Mouse (Mus musculus) bone marrow macrophage, adult 2 months (primary cell): ENCODE results near the gene L2hgdh. TPM values are rescaled to one million over a fixed set of nuclear protein-coding genes. Genes with fewer than 3 reads are reported as not detected.

Experiments used
- H3K27ac ChIP-seq: 2 replicates; pipeline ENCODE4 v1.5.1; 2012; ENCODE audit warnings: low read depth, low read length; ENCODE audit not compliant: insufficient read depth
- H3K4me1 ChIP-seq: 2 replicates; pipeline ENCODE4 v1.6.1; 2012; ENCODE audit warnings: low read length; ENCODE audit not compliant: control insufficient read depth, insufficient read depth
- H3K4me3 ChIP-seq: 2 replicates; pipeline ENCODE4 v1.5.1; 2012; ENCODE audit warnings: mild to moderate bottlenecking, low read length, moderate library complexity; ENCODE audit not compliant: insufficient read depth
- CTCF ChIP-seq: IDR thresholded peaks from 2 replicates; pipeline ENCODE4 v1.5.1; 2012; ENCODE audit warnings: low read depth, mild to moderate bottlenecking, low read length, moderate library complexity
- POLR2A ChIP-seq: IDR thresholded peaks from 2 replicates; pipeline ENCODE4 v1.6.1; 2012; ENCODE audit warnings: mild to moderate bottlenecking, low read depth, low read length, borderline replicate concordance
- polyA plus RNA-seq: library from polyadenylated mRNA; stranded (reverse); fragments of >200 nt; gene quantifications from 2 replicates; pipeline ENCODE4 v1.2.4, GENCODE M21; 2012; ENCODE audit not compliant: missing spikeins, insufficient read depth, insufficient read length

The L2hgdh gene
- polyA plus RNA-seq, 1 experiment: 4.0 TPM

DNA sequence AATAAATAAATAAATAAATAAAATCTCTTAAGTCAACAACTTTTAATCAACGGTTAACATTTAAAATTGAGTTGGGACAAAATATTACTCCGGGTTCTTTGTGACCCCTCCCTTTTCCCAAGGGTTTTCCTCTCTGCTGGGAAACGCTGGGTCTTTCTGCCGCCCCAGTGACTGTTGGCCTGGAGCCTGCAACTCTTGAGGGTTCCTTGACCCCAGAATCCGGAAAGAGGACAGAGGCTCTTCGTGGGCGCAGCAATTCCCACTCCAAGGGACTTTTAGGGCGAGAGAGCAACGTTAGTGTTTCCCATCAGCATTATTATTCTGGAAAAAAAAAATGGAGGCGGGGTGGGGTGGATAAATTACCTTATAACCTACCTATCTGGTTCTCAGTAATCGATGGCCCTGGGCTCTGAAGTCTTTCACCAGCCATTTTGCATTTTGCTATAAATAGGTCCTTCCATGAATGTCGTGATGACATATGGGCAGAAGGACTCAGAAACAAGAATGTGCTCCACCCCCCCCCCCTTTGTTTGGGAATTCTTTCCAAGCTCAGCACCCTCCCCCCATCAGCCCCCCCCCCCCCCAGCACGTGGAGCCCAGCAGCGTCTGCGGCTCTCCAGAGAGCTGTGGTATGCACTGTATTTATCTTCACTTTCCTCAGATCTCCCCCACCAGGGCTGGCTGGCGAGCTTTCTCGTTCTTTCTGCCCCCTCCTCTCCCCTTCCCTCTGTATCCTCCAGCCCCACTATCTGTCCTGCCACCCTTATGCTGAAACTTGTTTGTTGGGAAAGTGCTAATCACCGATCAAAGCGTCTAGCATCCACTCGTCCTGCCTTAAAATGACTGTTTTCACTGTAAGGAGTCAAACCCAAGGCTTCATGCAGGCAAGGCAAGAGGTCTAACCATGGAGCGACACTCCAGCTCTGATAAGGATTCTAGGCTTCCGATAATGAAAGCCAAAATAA lies 33.8 kb upstream of the L2hgdh start:
- H3K4me1 ChIP-seq: peaks cover 2% of the 10 kb centered on the region; the same call in 1 of the 2 replicates
- H3K27ac ChIP-seq: no peak overlapping the region
- no peak for TF ChIP-seq CTCF
- H3K4me3 ChIP-seq: no peak overlapping the region

DNA sequence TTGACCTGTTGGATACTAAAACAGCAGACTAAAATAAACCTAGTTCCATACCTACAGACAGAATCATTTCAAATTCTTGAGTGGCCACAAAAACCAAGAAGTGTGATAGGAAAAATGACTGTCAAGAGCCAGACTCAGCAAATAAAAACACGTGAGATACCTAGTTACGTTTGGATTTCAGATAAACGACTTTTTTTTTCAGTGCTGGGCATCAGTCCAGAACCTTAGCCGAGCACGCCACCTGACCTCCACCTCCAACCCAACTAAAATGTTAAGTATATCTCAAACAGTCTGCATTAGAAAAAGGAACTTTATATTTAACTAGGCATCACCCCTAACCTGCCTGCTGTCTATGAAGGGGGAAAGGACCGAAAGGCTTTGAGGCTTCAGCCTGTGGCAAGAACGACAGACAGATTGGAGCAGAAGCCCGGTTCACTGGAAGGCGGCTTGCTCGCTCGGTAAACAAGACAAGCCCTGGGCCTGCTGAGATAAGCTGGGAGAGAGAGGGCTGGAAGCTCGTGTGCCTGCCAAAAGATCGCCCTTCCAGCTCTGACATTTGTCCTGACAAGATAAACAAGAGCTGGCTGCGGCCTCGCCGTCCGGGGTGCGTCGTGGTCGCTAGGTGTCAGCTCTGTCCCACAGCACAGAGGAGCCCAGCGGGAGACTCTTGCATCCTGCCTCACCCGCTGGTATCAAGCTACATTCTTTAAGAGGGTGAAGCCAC lies 32.9 kb upstream of the L2hgdh start:
- no peak overlapping the region for H3K4me3 ChIP-seq
- H3K27ac ChIP-seq: no peak overlapping the region
- H3K4me1 ChIP-seq: peaks cover 2% of the 10 kb centered on the region; the same call in 1 of the 2 replicates
- TF ChIP-seq POLR2A (no peak), CTCF (no peak; the same call in 1 of the 2 replicates)

- H3K27ac ChIP-seq: no peak overlapping the region
Observed at GRCm38 (mm10) chr12:69756015-69756414, 31.3 kb upstream of the L2hgdh start.

DNA sequence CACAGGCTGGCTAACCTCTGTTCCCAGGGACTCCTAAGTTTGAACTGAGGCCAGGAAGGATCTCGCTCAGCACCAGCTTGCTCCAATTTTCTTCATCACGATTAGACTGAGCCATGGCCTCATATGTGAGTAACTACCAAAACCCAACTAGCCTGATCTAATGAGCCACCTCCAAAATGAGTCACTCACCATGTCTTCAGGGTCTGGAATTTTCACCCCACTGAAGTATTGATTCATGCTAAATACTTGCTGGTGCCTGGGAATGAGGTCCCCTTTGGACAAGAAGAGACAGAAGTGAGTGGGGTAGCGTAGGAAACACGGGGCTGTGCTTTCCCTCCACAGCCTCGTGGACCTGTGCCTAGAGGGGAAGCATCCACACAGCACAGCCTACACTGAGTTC lies 29.3 kb upstream of the L2hgdh start:
- H3K4me1 ChIP-seq: peaks cover 2% of the 10 kb centered on the region; the same call in 1 of the 2 replicates
- no peak overlapping the region for H3K27ac ChIP-seq
- TF ChIP-seq POLR2A: no peak
- TF ChIP-seq CTCF: no peak
- no peak overlapping the region for H3K4me3 ChIP-seq

More at GRCm38 (mm10) chr12:69756015-69756414, 31.3 kb upstream of the L2hgdh start:
- TF ChIP-seq CTCF: no peak
- TF ChIP-seq POLR2A: no peak
- Histone ChIP-seq H3K4me3 (no peak overlapping the region), H3K4me1 (peaks cover 2% of the 10 kb centered on the region; the same call in 1 of the 2 replicates)

DNA sequence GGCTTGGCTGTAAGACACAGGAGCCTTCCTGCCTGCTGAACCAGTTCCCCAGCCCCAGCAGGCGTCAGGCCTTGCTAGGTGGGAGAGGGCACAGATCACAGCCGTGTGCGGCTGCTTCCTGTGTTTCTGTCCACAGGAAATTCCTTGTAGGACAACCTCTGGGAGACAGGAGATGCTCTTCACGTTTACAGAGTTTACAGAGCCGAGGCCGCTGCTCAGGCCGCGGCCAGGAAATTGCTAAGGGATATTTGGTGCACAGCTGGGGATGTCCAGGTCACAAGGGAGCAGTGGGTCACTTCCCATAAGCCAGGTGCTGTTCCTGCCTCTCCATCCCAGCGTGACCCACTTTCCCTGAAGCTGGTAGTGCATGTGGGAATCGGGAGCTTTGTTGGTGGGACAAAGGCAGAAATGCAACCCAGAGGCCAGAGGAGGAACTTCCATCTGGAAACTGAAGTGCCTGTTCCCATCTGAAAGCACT lies 27.2 kb upstream of the L2hgdh start:
- no peak for TF ChIP-seq POLR2A
- TF ChIP-seq CTCF: no peak
- H3K27ac ChIP-seq: no peak overlapping the region
- 0 out of 2 replicates have a peak, but pooled peaks cover under 1% of the 10 kb centered on the region for H3K4me1 ChIP-seq
- H3K4me3 ChIP-seq: no peak overlapping the region

- Histone ChIP-seq H3K4me3 (no peak overlapping the region), H3K27ac (no peak overlapping the region), H3K4me1 (0 out of 2 replicates have a peak, but pooled peaks cover 2% of the 10 kb centered on the region)
- no peak for TF ChIP-seq CTCF
Observed at GRCm38 (mm10) chr12:69744138-69744537, 19.5 kb upstream of the L2hgdh start.

- Histone ChIP-seq H3K4me1 (0 out of 2 replicates have a peak, but pooled peaks cover 2% of the 10 kb centered on the region), H3K27ac (no peak overlapping the region), H3K4me3 (no peak overlapping the region)
- TF ChIP-seq POLR2A: no peak
- no peak for TF ChIP-seq CTCF
Observed at GRCm38 (mm10) chr12:69741965-69742364, 17.3 kb upstream of the L2hgdh start.

DNA sequence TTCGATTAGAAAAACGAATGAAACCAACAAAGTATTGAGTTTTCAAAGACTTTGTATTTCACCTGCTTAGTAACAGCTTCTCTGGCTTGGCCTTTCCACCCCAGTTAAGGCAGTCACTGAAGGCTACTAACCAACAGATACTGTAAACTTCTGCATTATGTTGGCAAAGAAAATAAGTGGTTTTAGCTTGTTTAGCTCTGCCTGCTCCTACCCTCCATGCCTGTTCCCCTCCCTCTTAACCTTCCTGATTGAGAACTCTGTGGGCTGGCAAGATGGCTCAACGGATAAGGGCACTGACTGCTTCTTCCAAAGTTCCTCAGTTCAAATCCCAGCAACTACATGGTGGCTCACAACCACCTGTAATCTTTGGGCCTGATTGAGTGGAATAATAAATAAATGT lies 9.2 kb upstream of the L2hgdh start:
- Histone ChIP-seq H3K4me1 (peaks cover 4% of the 10 kb centered on the region), H3K4me3 (no peak overlapping the region), H3K27ac (0 out of 2 replicates have a peak overlapping the region, but pooled peaks have one; percentile 39)
- TF ChIP-seq CTCF (no peak), POLR2A (no peak)

DNA sequence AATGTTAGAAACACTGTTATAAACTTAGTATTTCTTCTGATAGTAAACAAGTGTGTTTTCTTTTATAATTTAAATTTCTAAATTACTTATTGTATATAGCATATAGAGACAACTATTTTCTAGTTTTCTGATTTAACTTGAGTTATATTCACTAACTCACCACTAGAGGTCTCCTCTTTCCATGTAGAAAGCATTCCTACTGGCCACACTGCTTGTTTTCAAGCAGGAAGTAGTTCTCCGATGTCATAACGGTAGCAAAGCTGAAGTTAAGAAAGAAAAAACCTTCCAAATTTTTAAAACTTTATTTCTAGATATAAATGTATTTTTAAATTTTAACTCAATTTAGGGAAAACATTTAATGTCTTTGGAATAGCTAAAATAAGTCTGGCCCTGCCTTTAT lies 8.8 kb upstream of the L2hgdh start:
- peaks cover 4% of the 10 kb centered on the region for H3K4me1 ChIP-seq
- no peak overlapping the region for H3K4me3 ChIP-seq
- TF ChIP-seq CTCF (no peak), POLR2A (no peak)
- no peak overlapping the region for H3K27ac ChIP-seq
